Mouse (Mus musculus) CH12.LX (cell line): ENCODE measurements around the gene Atxn3.

ENCODE experiments used
- CHD2 ChIP-seq: IDR thresholded peaks from 2 replicates; pipeline ENCODE4 v1.6.1; 2011; ENCODE audit warnings: low read length, improper control_type of control experiment
- CTCF ChIP-seq, 2 experiments: IDR thresholded peaks in 1 of 2; conservative IDR thresholded peaks in 1 of 2; 2 replicates each; pipeline ENCODE4 v1.5.1; 2011 to 2012; ENCODE audit warnings: low read depth in 2 of 2, low read length in 2 of 2, improper control_type of control experiment in 1 of 2, inconsistent platforms in 1 of 2, mild to moderate bottlenecking in 1 of 2, moderate library complexity in 1 of 2
- E2F4 ChIP-seq: IDR thresholded peaks from 2 replicates; pipeline ENCODE4 v1.6.1; 2011; ENCODE audit warnings: low read depth, low read length, improper control_type of control experiment; ENCODE audit not compliant: insufficient replicate concordance
- EP300 ChIP-seq: IDR thresholded peaks from 2 replicates; pipeline ENCODE4 v1.6.1; 2011; ENCODE audit warnings: low read length, improper control_type of control experiment
- NELFE ChIP-seq: IDR thresholded peaks from 2 replicates; pipeline ENCODE4 v1.6.1; 2011; ENCODE audit warnings: low read depth, low read length, improper control_type of control experiment
- PAX5 ChIP-seq: IDR thresholded peaks from 2 replicates; pipeline ENCODE4 v1.6.1; 2012; ENCODE audit warnings: low read length, inconsistent platforms, mixed read lengths
- POLR2A ChIP-seq: IDR thresholded peaks from 2 replicates; pipeline ENCODE4 v1.6.1; 2011; ENCODE audit warnings: low read depth, mild to moderate bottlenecking, improper control_type of control experiment, low read length
- USF2 ChIP-seq: conservative IDR thresholded peaks from 2 replicates; pipeline ENCODE4 v1.6.1; 2011; ENCODE audit warnings: low read depth, low read length, improper control_type of control experiment
- ZC3H11A ChIP-seq: IDR thresholded peaks from 2 replicates; pipeline ENCODE4 v1.6.1; 2012; ENCODE audit warnings: low read depth, mild to moderate bottlenecking, inconsistent platforms, low read length, improper control_type of control experiment
- ZNF384 ChIP-seq: IDR thresholded peaks from 2 replicates; pipeline ENCODE4 v1.6.1; 2012; ENCODE audit warnings: low read depth, low read length, improper control_type of control experiment, inconsistent platforms

- no peak for TF ChIP-seq CTCF (conservative IDR thresholded peaks at IDR 0.05 in 1 of 2, IDR thresholded peaks at IDR 0.05 in 1 of 2; ENCODE audit: low read depth in 2 of 2, low read length in 2 of 2)
- TF ChIP-seq POLR2A, result peak; percentile 90
- TF ChIP-seq CHD2, result peak; percentile 31; the same call in 1 of the 2 replicates
- peak; percentile 85 for TF ChIP-seq NELFE
- TF ChIP-seq PAX5, result no peak
- no peak for TF ChIP-seq USF2
- no peak for TF ChIP-seq ZC3H11A
- no peak for TF ChIP-seq ZNF384
- TF ChIP-seq EP300, result no peak; the same call in 1 of the 2 replicates
- TF ChIP-seq E2F4, result no peak
Measured at GRCm38 (mm10) chr12:101975601-101976571, 17.8 kb upstream of the Atxn3 start, which contains the start of gene Cpsf2.
